Mouse (Mus musculus) thymus, adult 2 months (tissue): ENCODE data around the gene Ttc23.

ENCODE experiments used
- CTCF ChIP-seq: fragments of 200-500 bp; IDR thresholded peaks from 2 replicates; pipeline ENCODE4 v1.5.1; 2012; ENCODE audit warnings: mild to moderate bottlenecking, control low read depth, low read length, moderate library complexity, borderline replicate concordance; ENCODE audit not compliant: control insufficient read depth, poor library complexity, insufficient read depth; ENCODE audit errors: extremely low read depth
- POLR2A ChIP-seq: fragments of 200-500 bp; IDR thresholded peaks from 2 replicates; pipeline ENCODE4 v1.6.1; 2012; ENCODE audit warnings: mild to moderate bottlenecking, low read length, control low read depth, moderate library complexity; ENCODE audit not compliant: control insufficient read depth, poor library complexity, insufficient read depth; ENCODE audit errors: extremely low read depth

GRCm38 (mm10) chr7:67700846-67701245 is 53.6 kb downstream of the Ttc23 start:
- TF ChIP-seq POLR2A = no peak
- TF ChIP-seq CTCF = peak; percentile 26; the same call in 1 of the 2 replicates
